Mouse (Mus musculus) frontal cortex, postnatal 14 days (tissue): ENCODE measurements around the gene Btbd2.
"Not testable (repeated sequence)": the region's sequence is repeated elsewhere in the genome, so short reads cannot be mapped to it uniquely, and the experiment has no call there.

ENCODE experiments used
- DNase-seq, 2 experiments: peaks; one replicate each; pipeline ENCODE4 v3.0.0; 2022; ENCODE audit warnings: low spot score in 2 of 2

The Btbd2 gene

DNA sequence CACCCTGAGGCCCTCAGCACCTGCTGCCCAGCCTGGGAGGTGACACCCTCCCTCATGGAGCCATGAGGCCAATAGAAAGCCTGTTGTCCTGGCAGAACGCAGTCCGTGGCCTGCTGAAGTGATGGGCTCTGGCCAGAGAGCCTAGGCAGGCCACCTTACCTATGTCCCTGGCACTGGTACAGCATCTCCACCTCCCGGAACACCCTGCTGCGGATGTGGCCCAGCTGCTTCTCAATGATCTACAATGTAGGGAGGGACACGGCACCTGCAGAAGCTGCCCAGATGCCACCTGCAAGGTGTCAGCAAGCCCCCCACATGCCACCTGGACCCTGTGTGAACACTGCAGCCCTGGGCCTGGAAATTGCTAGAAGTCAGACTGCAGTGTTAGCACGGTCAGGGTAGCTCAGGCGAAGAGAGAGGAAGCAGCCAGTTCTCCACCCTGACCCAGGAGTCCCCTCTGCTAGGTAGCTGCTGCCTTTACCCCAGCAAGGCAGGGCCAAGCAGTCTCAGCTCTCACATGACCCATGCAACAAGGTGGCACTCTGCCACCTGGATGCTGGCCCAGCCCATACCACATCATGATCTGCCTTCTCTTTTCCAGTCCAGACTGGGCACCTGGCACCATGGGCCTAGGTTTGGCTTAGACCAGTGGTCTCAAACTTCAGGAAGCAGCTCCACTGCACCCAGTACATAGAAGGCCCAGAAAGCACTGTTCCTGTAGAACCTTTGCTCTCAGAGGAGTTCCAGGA, 13.0 kb upstream of the Btbd2 start:
- no peak for DNase-seq

DNA sequence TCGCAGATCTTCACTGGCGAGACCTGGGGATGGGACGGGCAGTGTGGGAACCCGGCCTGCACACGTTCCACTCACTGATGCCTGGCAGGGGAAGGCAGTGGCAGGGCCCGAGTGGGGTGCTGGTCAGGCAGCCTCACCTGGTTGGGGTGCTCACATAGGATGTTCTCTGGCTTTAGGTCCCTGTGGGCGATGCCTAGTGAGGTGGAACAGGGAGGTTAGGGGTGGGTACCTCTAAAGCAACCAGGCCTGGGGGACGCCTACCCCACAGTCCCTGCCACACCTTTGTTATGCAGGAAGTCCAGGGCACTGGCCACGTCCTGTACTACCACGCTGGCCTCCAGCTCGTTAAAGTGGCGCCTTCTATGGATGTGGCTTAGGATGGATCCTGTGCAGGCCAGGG, 12.1 kb upstream of the Btbd2 start:
- no peak for DNase-seq

DNA sequence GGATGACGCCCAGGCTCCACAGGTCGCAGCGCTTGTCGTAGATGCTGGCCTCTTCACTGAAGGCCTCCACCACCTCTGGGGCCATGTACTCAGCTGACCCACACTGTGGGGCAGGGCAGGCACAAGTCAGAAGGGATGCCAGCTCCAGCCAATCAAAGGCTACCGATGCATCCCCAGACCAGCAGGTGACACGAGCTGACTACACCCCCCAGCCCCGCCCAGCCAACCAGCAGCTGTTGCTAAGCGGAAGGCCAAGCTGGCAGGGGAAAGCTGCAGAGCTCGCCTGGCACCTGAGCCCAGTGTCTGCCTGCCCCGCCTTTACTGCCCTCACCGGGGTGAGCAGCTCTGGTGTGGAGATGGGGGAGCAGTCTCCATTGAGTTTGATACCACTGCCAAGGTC, 11.7 kb upstream of the Btbd2 start:
- DNase-seq: no peak

- DNase-seq: no peak
Measured at GRCm38 (mm10) chr10:80666837-80667412, 10.1 kb upstream of the Btbd2 start.

GRCm38 (mm10) chr10:80665981-80666733, 9.3 kb upstream of the Btbd2 start:
- DNase-seq: no peak

DNA sequence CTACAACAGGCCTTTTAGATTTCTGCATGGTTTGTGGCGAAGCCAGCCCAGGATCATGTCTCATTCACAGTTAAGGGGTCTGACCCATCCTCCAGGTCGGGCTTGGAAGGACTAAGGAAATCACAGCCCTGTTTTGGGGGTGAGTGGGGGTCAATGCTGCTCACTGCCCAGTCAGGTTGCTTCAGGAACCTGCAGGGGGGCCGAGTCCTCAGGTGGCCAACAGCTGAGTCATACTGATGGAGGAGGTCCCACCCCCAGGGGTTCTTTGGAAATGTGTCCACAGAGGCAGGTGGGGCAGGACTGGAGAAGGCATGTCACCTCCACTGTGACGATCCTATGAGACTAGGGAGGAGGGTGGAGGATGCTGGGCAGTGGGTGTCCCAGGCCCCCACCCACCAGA, 8.6 kb upstream of the Btbd2 start:
- no peak for DNase-seq

DNA sequence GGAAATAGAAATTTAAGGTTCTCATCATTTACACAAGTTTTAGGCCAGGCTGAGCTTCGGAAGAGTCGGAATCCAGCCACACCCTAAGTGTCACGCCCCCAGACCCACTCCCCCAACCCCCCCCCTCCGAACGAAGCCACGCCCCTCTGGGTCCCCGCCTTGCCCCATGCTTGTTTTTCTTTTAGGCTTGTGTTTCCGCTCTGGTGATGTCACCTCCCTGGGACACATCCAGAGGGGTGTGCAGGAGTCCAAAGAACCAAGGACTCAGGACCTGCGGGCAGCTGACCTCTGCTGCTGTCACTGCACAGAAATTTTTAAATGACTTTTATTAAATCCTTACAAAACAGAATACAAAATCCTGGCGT, 8.1 kb upstream of the Btbd2 start:
- DNase-seq: no peak

- no peak for DNase-seq
Measured at GRCm38 (mm10) chr10:80664197-80665015, 7.5 kb upstream of the Btbd2 start.

- no peak for DNase-seq
Measured at GRCm38 (mm10) chr10:80663485-80664196, 6.8 kb upstream of the Btbd2 start.

DNA sequence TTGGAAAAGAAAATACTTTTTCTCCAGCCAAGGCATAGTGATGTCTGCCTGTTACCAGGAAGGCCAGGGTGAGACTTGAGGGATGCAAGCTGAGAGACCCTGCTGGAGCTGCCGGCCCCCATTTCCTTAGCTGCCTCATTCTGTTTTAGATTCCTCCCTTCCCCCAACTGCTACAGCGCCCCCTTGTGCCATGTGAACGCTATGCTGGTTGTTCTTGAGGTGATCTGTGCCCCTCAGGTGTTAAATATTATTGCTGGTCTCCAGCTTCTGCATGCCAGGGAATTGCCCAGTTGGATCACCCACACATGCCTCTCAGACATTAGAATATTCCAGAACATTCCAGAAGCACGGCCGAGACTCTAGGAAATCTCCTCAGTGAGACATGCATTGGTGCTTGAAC, 4.3 kb upstream of the Btbd2 start:
- no peak for DNase-seq

DNA sequence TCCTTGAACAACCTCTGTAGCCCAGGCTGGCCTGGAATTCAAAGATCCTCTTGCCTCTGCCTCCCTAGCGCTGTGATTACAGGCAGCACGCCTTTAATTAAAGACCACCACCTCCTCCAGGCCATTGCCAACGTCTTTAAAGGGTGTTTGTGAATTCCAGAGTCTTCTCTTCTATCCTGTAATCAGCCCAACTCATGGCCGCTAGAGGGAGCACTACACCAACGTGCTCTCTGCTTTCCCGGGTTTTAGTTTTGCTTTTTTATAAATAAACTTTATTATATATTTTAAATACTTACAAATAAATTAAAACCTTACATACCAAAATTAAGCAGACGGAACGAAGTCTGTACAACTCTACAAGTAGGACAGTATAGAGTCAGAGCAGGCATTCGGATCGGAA, 2.3 kb upstream of the Btbd2 start:
- peak in 1 of 2 experiments; percentile 71 for DNase-seq

DNA sequence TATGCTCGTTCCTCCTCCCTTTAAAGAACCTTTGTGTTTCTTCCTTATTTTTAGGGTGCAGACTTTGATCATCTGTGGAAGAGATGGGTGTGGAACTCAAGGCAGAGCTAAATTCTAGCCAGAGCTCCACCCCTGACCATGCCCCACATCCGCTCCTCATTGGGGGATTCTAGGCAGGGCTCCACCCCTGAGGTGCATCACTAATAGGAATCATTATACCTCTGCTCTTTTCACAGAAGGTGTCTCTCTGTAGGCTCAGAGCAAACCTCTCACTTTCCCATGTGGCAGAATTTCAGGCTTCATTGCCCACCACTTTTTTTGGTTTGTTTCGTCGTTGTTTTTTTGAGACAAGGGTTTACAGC, 2.0 kb upstream of the Btbd2 start:
- DNase-seq: no peak

GRCm38 (mm10) chr10:80658194-80658840, 1.4 kb upstream of the Btbd2 start:
- DNase-seq: no peak

DNA sequence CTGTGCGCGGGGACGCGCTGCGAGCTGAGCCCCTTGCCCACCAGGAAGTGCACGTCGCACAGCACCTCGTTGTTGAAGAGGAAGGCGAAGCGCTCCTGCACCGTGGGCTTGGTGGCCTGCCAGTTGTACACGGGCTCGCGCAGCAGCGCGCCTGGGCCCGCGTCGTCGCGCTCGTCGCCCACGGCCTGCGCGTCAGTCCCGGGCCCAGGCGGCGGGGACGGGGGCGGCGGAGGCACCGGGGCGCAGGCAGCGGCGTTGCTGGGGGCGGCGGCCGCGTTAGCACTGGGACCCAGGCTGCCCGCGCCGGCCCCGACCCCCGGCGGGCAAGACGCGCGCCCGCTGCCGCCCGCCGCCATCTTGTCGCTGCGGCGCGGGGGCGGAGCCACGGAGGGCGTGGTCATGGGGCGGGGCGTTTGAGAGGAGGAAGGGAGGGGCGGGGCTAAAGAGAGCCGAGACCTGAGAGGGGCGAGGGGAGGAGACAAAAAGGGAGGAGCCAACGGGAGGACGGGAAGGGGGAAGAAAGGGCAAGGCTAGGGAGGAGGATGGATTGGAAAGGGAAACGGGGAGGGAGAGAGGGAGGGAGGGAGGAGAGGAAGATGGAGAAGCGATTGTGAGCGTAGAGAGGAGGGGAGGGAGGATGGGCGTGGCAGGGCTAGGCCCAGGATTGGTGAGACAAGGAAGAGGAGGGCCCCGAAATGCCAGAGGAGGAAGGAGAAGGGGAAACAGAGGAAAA, 575 bp downstream of the Btbd2 start:
- peak; percentile 90 to 91 for DNase-seq

GRCm38 (mm10) chr10:80655406-80656129, 1.3 kb downstream of the Btbd2 start:
- no peak for DNase-seq

GRCm38 (mm10) chr10:80654866-80655265, 2.0 kb downstream of the Btbd2 start:
- DNase-seq: no peak

DNA sequence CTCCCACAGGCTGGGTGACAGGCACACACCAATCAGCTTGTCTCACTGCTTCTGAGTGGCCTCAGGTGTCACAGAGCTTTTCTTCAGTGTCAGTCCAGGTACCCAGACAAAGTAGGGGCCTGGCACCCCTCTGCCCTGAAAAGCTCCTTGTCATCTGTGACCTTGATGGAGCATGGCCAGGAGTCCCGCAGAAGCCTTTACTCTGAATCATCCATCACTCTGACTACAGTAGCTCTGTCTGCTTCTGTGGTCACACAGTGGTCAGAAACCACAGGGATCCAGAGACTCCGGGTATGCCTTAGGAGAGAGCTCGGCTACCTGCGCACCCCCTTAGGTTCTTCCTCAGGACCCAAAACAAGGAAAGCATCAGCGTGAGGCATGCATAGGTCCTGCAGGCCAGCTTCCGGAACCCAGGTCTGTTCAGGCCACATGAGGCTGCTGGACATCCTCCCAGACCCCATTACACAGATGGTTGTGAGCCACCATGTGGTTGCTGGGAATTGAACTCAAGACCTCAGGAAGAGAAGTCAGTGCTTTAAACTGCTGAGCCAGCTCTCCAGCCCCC, 3.6 kb downstream of the Btbd2 start:
- DNase-seq: no peak

DNA sequence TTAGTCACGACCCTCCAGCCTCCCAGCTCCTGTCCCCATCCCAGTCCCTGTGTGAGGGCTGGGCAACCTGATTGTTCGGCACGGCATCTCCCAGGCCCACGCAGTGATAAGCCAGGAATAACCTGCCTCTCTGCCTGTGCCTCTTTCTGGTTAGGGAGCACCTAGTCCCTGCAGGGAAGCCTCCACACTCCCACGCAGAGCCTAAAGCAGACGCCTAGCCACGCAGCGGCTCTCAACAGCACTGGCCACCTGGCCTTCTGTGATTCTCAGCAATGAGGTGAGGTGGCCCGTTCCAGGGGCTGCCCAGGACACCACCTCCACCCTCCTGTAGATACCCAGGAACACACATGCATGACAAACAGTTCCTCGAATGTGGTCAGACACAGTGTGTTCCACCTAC, 6.5 kb downstream of the Btbd2 start:
- DNase-seq: no peak

- not testable (repeated sequence) for DNase-seq
Measured at GRCm38 (mm10) chr10:80649910-80650309, 7.0 kb downstream of the Btbd2 start.
